Mouse (Mus musculus) ZHBTc4 (cell line): Measurements from ENCODE around the gene Zfp260.
A peak's percentile ranks its signal among the peaks of the same experiment; 100 is the strongest.

ENCODE experiments used
- DNase-seq: peaks from one replicate; pipeline ENCODE4 v3.0.0-alpha.2; 2011; ENCODE audit warnings: low read depth, low spot score

The Zfp260 gene

GRCm38 (mm10) chr7:30122188-30122530 lies 27.6 kb downstream of the Zfp260 start:
- no peak for DNase-seq

- no peak for DNase-seq
Observed at GRCm38 (mm10) chr7:30129900-30130299, 35.3 kb downstream of the Zfp260 start.

GRCm38 (mm10) chr7:30132396-30132795 lies 37.8 kb downstream of the Zfp260 start:
- peak; percentile 81 for DNase-seq

- DNase-seq: no peak
Observed at GRCm38 (mm10) chr7:30136826-30137225, 42.2 kb downstream of the Zfp260 start.

- DNase-seq: no peak
Observed at GRCm38 (mm10) chr7:30143170-30143554, 48.6 kb downstream of the Zfp260 start.

- DNase-seq: peak; percentile 95
Observed at GRCm38 (mm10) chr7:30143555-30144209, 49.1 kb downstream of the Zfp260 start.

- DNase-seq: no peak
Observed at GRCm38 (mm10) chr7:30147011-30147410, 52.4 kb downstream of the Zfp260 start.

GRCm38 (mm10) chr7:30154040-30154439 lies 59.5 kb downstream of the Zfp260 start:
- peak; percentile 69 for DNase-seq

GRCm38 (mm10) chr7:30155507-30155906 lies 60.9 kb downstream of the Zfp260 start:
- DNase-seq: peak; percentile 96
